Comparison of ENCODE assay signal across 8 mouse cellular contexts in the genomic region with DNA sequence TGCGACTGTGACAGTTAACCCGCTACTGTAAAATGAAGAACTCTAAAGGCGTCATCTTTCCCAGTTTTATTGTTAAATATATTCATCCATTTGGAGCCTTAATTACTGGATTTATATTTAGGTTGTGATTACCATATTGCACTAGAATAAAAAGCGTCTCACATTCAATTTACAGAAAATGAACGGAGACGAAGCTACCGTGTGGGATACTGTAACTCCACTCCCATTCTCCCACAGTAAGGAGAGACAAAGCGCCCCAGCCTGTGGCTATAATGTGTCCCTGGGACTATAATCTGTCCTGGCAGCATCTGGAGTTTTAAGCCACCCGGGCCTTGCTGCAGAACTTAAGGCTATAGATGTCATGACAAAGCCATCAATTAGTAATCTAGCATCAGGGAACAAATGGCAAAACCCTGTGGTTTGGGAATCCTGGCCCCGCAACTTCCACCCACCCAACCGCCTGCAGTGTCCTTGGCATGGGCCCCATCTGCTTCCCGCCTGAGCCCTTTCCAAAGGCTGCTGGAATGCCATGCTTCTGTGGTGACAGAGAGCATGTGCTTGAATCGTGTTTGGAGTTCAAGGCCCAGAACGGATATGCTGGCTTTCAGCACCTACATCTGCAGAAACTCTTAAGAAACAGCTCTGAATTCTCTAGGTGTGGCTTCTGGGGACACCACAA.
A peak's percentile ranks its signal among the peaks of the same experiment; 100 is the strongest.
DNase-seq lines count a peak whose midpoint lies in the region; ATAC-seq lines count a peak whose summit lies in the region.

No protein-coding gene starts in this region.

- DNase-seq in embryo, embryonic 10.5 days (ENCODE audit: low spot score) = peak; percentile 42
- no peak for DNase-seq in embryo, embryonic 9.5 days (ENCODE audit: extremely low spot score)
- DNase-seq in right cerebral cortex, postnatal 10 days (ENCODE audit: low spot score in 2 of 2) = peak; percentile 66 to 69
- no peak for DNase-seq in right cerebral cortex, adult 2 months (ENCODE audit: low spot score in 2 of 2)
- peak; percentile 48 to 64 for DNase-seq in heart, postnatal 14 days
- peak; percentile 60 for DNase-seq in lung, postnatal 36 days
- DNase-seq in spleen, postnatal 4 days (ENCODE audit: low spot score in 2 of 2) = no peak

- ATAC-seq in cerebellum, adult (ENCODE audit: insufficient number of reproducible peaks, low FRiP score, low TSS enrichment) = no peak

- intact Hi-C loops in heart, postnatal 14 days (cut with DNase I) = no loop called here

Comparison
In these comparisons a context has a peak if more than half of its experiments do, and no peak if none do; other contexts are left out.
1. DNase-seq: peak in embryo, embryonic 10.5 days (single experiment), right cerebral cortex, postnatal 10 days (2 of 2), heart, postnatal 14 days (2 of 2) and lung, postnatal 36 days (single experiment); none in embryo, embryonic 9.5 days (single experiment), right cerebral cortex, adult 2 months (0 of 2) and spleen, postnatal 4 days (0 of 2).